Mouse (Mus musculus) heart, adult 2 months (tissue): ENCODE measurements around the gene Gm3336. TPM values are rescaled to one million over a fixed set of nuclear protein-coding genes. Genes with fewer than 3 reads are reported as not detected.

Experiments
- DNase-seq, 2 experiments: peaks; one replicate each; pipeline ENCODE4 v3.0.0; 2021
- H3K27ac ChIP-seq: fragments of 200-600 bp; 2 replicates; pipeline ENCODE4 v1.8.1; 2022
- H3K27me3 ChIP-seq: fragments of 200-500 bp; 2 replicates; pipeline ENCODE4 v1.6.1; 2012; ENCODE audit warnings: mild to moderate bottlenecking, low read length, inconsistent platforms, mixed read lengths; ENCODE audit not compliant: control insufficient read depth, insufficient read depth
- H3K36me3 ChIP-seq: fragments of 200-500 bp; 2 replicates; pipeline ENCODE4 v1.6.1; 2012; ENCODE audit warnings: low read length, inconsistent platforms; ENCODE audit not compliant: control insufficient read depth, insufficient read depth
- H3K4me1 ChIP-seq: fragments of 200-500 bp; 2 replicates; pipeline ENCODE4 v1.6.1; 2011; ENCODE audit warnings: low read length; ENCODE audit not compliant: control insufficient read depth, insufficient read depth
- H3K4me3 ChIP-seq: fragments of 200-600 bp; 2 replicates; pipeline ENCODE4 v1.8.1; 2022
- H3K79me2 ChIP-seq: fragments of 200-500 bp; replicated peaks from 2 replicates; pipeline ENCODE4 v1.6.1; 2012; ENCODE audit warnings: mild to moderate bottlenecking, inconsistent platforms, low read length, moderate library complexity, mixed read lengths; ENCODE audit not compliant: control insufficient read depth, insufficient read depth
- H3K9ac ChIP-seq: fragments of 200-500 bp; 2 replicates; pipeline ENCODE4 v1.6.1; 2012; ENCODE audit warnings: low read depth, mild to moderate bottlenecking, control low read depth, inconsistent platforms, low read length, mixed read lengths
- CTCF ChIP-seq: fragments of 200-600 bp; IDR thresholded peaks from 2 replicates; pipeline ENCODE4 v1.8.1; 2022; ENCODE audit warnings: antibody characterized with exemption, mild to moderate bottlenecking, moderate library complexity
- EP300 ChIP-seq: fragments of 200-500 bp; IDR thresholded peaks from 2 replicates; pipeline ENCODE4 v1.6.1; 2011; ENCODE audit warnings: low read depth, low read length, control low read depth; ENCODE audit not compliant: insufficient read depth
- POLR2A ChIP-seq: fragments of 200-500 bp; IDR thresholded peaks from 2 replicates; pipeline ENCODE4 v1.6.1; 2011; ENCODE audit warnings: mild to moderate bottlenecking, low read depth, low read length, control low read depth; ENCODE audit not compliant: insufficient read depth
- WGBS: fragments of 180-500 bp; shearing (Covaris S2); methylation state at CpG from one replicate; pipeline ENCODE4 v1.1.7; 2018; 5-methylcytosine and 5-hydroxymethylcytosine counted together
- intact Hi-C: fragments of 180-260 bp; cut with DNase I; formaldehyde crosslinking; loops from one replicate; pipeline ENCODE4 v1.15.1; 2025
- polyA plus RNA-seq: library from polyadenylated mRNA; depleted of rRNA; stranded (reverse); fragments of >200 nt; gene quantifications from 2 replicates; pipeline ENCODE4 v1.2.3, GENCODE M21; 2012
- total RNA-seq, 2 experiments: library from RNA; stranded (reverse); gene quantifications; 2 replicates each; pipeline ENCODE4 v1.2.3; 2021

Gm3336 gene
- total and polyA plus RNA-seq, 3 experiments: not detected

- intact Hi-C loops: no loop called here
- H3K27me3 ChIP-seq: no peaks in the 10 kb centered on the region
- no peak overlapping the region for H3K4me3 ChIP-seq
- no peaks in the 10 kb centered on the region for H3K36me3 ChIP-seq
- DNase-seq: no peak
- H3K9ac ChIP-seq: no peak overlapping the region
- WGBS: 92% methylated on average over 13 of the region's 13 CpGs
- TF ChIP-seq EP300: no peak
- TF ChIP-seq CTCF: no peak
- TF ChIP-seq POLR2A: no peak
- H3K4me1 ChIP-seq: peaks cover 11% of the 10 kb centered on the region
- H3K79me2 ChIP-seq: no peaks in the 10 kb centered on the region
- H3K27ac ChIP-seq: no peak overlapping the region
Observed at GRCm38 (mm10) chr8:70764676-70765075, 46.3 kb downstream of the Gm3336 start.

GRCm38 (mm10) chr8:70765329-70765728, 47.0 kb downstream of the Gm3336 start:
- 65% methylated on average over 9 of the region's 9 CpGs for WGBS
- Histone ChIP-seq H3K27ac (no peak overlapping the region; the same call in 1 of the 2 replicates), H3K27me3 (no peaks in the 10 kb centered on the region), H3K9ac (no peak overlapping the region), H3K4me1 (peaks cover 7% of the 10 kb centered on the region), H3K36me3 (no peaks in the 10 kb centered on the region), H3K79me2 (no peaks in the 10 kb centered on the region), H3K4me3 (peak overlapping the region; percentile 51)
- DNase-seq: no peak
- TF ChIP-seq EP300: no peak
- TF ChIP-seq POLR2A: no peak
- no peak for TF ChIP-seq CTCF
- intact Hi-C loops: no loop called here

- no peak for TF ChIP-seq POLR2A
- TF ChIP-seq EP300: no peak
- no peak for TF ChIP-seq CTCF
- peak; percentile 68 to 73 for DNase-seq
- Histone ChIP-seq H3K36me3 (no peaks in the 10 kb centered on the region), H3K9ac (peak overlapping the region; percentile 41), H3K4me1 (peaks cover 7% of the 10 kb centered on the region), H3K4me3 (peak overlapping the region; percentile 51), H3K27me3 (no peaks in the 10 kb centered on the region), H3K79me2 (no peaks in the 10 kb centered on the region), H3K27ac (peak overlapping the region; percentile 62)
- 5% methylated on average over 34 of the region's 34 CpGs for WGBS
- intact Hi-C loops: loop anchor here (2.0 kb wide), 1 partner anchor 75 kb away; no protein-coding TSS in a partner anchor
Observed at GRCm38 (mm10) chr8:70765838-70766570, 47.7 kb downstream of the Gm3336 start.

GRCm38 (mm10) chr8:70766571-70767440, 48.5 kb downstream of the Gm3336 start:
- intact Hi-C loops: loop anchor here (2.0 kb wide), 1 partner anchor 74 kb away; no protein-coding TSS in a partner anchor
- H3K36me3 ChIP-seq: no peaks in the 10 kb centered on the region
- H3K9ac ChIP-seq: peak overlapping the region; percentile 41
- H3K27ac ChIP-seq: peak overlapping the region; percentile 62
- H3K4me3 ChIP-seq: peak overlapping the region; percentile 51
- no peaks in the 10 kb centered on the region for H3K27me3 ChIP-seq
- peaks cover 6% of the 10 kb centered on the region for H3K4me1 ChIP-seq
- peak; percentile 78 to 80 for DNase-seq
- H3K79me2 ChIP-seq: no peaks in the 10 kb centered on the region
- TF ChIP-seq POLR2A (peak; percentile 77), CTCF (no peak), EP300 (no peak)
- 12% methylated on average over 21 of the region's 21 CpGs for WGBS

- H3K4me3 ChIP-seq: no peak overlapping the region
- no peak overlapping the region for H3K27ac ChIP-seq
- H3K9ac ChIP-seq: no peak overlapping the region
- H3K27me3 ChIP-seq: no peaks in the 10 kb centered on the region
- TF ChIP-seq POLR2A (no peak), EP300 (no peak), CTCF (no peak)
- DNase-seq: no peak
- H3K36me3 ChIP-seq: no peaks in the 10 kb centered on the region
- WGBS: 79% methylated on average over 6 of the region's 6 CpGs
- intact Hi-C loops: loop anchor here (2.0 kb wide), 1 partner anchor 73 kb away; no protein-coding TSS in a partner anchor
- no peaks in the 10 kb centered on the region; the same call in 1 of the 2 replicates for H3K79me2 ChIP-seq
- peaks cover 6% of the 10 kb centered on the region for H3K4me1 ChIP-seq
Observed at GRCm38 (mm10) chr8:70767503-70767902, 49.2 kb downstream of the Gm3336 start.
